Mouse (Mus musculus) B cell, adult 67 days (primary cell): ENCODE measurements around the gene Nr1d1. TPM values are rescaled to one million over a fixed set of nuclear protein-coding genes. Genes with fewer than 3 reads are reported as not detected.

Experiments used
- total RNA-seq, 2 experiments: library from RNA; stranded (reverse); gene quantifications; 4 replicates each; pipeline ENCODE4 v1.2.4; 2023

Nr1d1 gene
- 1 to 10 TPM; 1.5 to 2.3 TPM for total RNA-seq

DNA sequence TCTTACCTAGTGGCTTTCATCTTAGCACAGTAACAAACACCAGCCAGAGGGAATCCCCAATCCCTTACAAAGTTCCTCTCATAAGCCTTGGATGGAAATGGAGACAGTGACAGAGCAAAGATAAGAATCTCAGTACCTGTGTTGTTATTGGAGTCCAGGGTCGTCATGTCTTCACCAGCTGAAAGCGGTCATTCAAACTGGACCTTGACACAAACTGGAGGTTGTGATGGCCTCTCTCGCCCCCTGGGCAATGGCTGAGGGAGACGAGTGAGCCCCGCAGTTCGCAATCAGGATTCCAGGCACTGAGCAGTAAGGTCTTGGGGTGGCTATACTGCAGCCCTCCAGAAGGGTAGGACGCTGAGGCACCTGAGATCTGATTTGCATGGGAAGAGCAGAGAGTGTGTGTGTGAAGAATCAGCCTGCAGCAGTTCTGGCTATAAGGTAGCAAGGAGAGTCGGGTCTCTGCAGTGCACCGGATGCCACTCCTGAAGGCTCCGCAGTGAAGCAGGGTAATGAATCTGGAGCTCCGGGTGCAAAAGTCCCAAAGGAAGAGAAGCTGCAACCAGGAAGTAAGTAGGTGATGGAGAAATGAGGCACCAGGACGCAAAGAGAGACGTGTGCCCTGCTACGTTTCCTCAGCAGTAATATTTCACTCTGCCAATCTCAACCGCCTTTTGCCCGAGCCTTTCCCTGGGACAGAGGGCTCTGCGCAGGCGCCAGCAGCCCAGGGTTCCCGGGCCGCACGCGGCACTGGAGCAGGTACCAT is at the start of gene Nr1d1:
TSS of gene Nr1d1 (minus strand) at position 752 of the 766 bp plus-strand sequence.

DNA sequence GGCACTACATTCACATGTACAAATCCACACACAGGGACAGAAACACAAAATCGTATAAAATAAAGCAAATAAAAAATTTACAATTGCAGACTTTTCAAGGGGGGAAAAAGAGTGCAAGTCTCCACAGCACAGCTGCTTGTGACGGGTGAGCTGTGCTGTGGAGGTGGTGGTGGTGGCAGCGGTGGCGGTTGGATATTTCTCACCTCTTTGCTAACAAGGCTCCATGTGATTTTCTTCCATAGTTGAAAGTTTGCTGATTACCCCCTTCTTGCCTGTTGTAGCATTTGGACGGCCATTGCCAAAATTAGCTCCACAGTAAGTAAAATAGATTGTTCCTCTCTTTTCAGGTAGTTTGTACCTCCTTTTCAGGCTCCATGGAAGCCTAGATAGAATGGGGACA is 29.5 kb upstream of the Nr1d1 start, which contains the start of gene Casc3:
TSS of gene Casc3 (plus strand) at position 301 of the 400 bp plus-strand sequence.

GRCm38 (mm10) chr11:98795015-98795713 is 20.0 kb upstream of the Nr1d1 start, which contains the start of gene Msl1:
Msl1 (plus strand) TSS chr11:98795516.

DNA sequence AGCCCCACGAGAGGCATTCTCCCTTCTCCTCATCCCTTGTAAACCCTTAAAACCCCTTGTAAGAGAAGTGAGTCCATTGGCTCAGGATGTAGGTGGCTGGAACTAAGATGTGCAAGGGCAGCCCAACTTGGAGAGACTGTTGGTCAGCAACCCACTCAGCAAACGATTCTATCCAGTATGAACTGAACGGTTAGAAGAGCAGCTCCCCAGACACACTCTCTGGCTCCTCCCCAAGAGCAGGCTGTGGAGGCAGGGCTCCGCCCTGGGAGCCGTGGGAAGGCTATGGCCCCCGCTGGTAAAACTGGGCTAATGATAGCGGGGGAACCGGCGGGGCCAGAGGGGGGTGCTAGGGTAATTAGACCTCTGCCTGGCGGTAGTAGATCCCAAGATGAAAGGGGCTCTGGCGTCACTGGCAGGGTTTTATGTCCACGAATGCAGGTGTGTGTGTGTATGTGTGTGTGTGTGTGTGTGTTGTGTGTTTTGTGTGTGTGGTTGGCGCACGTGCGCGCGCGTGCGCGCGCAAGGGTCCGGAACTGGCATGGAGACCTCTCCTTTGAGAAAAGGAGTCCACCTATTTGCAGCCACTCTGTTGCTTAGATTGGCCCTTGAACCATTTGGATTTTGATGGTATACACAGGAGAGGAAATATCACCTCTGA is 34.6 kb downstream of the Nr1d1 start, which contains the start of gene Thra:
TSS of gene Thra (plus strand) at position 246 of the 658 bp plus-strand sequence.

GRCm38 (mm10) chr11:98729119-98729588 is 46.0 kb downstream of the Nr1d1 start, which contains the start of gene Med24:
Med24 (minus strand) TSS chr11:98729435.

Other genes starting within 250 kb of the Nr1d1 start
- gene Ikzf3, start 229.3 kb downstream of the Nr1d1 start, total RNA-seq: 100 to 1,000 TPM; 627 to 726 TPM
- 10 to 100 TPM in 1 of 2 experiments, 1 to 10 TPM in 1; 4.8 to 12.8 TPM for gene Zpbp2, start 224.2 kb downstream of the Nr1d1 start, total RNA-seq
- gene Ormdl3, start 188.0 kb downstream of the Nr1d1 start, total RNA-seq: 10 to 100 TPM; 19.3 to 19.6 TPM
- not detected for gene Lrrc3c, start 177.0 kb downstream of the Nr1d1 start, total RNA-seq
- 10 to 100 TPM; 24.9 to 27.5 TPM for gene Gm12355, start 149.7 kb downstream of the Nr1d1 start, total RNA-seq
- not detected for gene Gsdma3, start 149.0 kb downstream of the Nr1d1 start, total RNA-seq
- not detected for gene Gsdma2, start 128.6 kb downstream of the Nr1d1 start, total RNA-seq
- not detected for gene Gsdma, start 111.0 kb downstream of the Nr1d1 start, total RNA-seq
- gene Psmd3, start 92.8 kb downstream of the Nr1d1 start, total RNA-seq: 10 to 100 TPM; 70.5 to 80.3 TPM
- not detected for gene Csf3, start 74.1 kb downstream of the Nr1d1 start, total RNA-seq
- gene Med24, start 45.9 kb downstream of the Nr1d1 start, total RNA-seq: 10 to 100 TPM; 95.9 to 99.3 TPM
- gene Thra, start 34.7 kb downstream of the Nr1d1 start, total RNA-seq: 10 to 100 TPM in 1 of 2 experiments, 1 to 10 TPM in 1; 8.1 to 10.3 TPM
- 100 to 1,000 TPM; 146 to 155 TPM for gene Msl1, start 20.2 kb upstream of the Nr1d1 start, total RNA-seq
- 100 to 1,000 TPM in 1 of 2 experiments, 10 to 100 TPM in 1; 94.5 to 108 TPM for gene Casc3, start 29.6 kb upstream of the Nr1d1 start, total RNA-seq
- 1 to 10 TPM; 3.1 to 3.5 TPM for gene Rapgefl1, start 61.5 kb upstream of the Nr1d1 start, total RNA-seq
- 10 to 100 TPM; 49.3 to 49.6 TPM for gene Wipf2, start 88.3 kb upstream of the Nr1d1 start, total RNA-seq
- gene Cdc6, start 132.5 kb upstream of the Nr1d1 start, total RNA-seq: 1 to 10 TPM; 2.0 to 3.0 TPM
- 10 to 100 TPM; 79.8 to 80.3 TPM for gene Rara, start 152.5 kb upstream of the Nr1d1 start, total RNA-seq
- gene Gjd3, start 207.7 kb upstream of the Nr1d1 start, total RNA-seq: not detected
- gene Top2a, start 248.9 kb upstream of the Nr1d1 start, total RNA-seq: 10 to 100 TPM; 16.8 to 20.2 TPM